Mouse (Mus musculus) lung, embryonic 14.5 days (tissue): ENCODE data around the gene Arpc5. TPM values are rescaled to one million over a fixed set of nuclear protein-coding genes. Genes with fewer than 3 reads are reported as not detected.
A peak's percentile ranks its signal among the peaks of the same experiment; 100 is the strongest.

Experiments used
- ATAC-seq: fragments of 200-750 bp; cut with Nextera tagmentation; 2 replicates; pipeline ENCODE4 v1.8.0; 2017; ENCODE audit warnings: mild to moderate bottlenecking, moderate TSS enrichment, moderate library complexity; ENCODE audit not compliant: insufficient read depth
- DNase-seq: peaks from one replicate; pipeline ENCODE4 v3.0.0-alpha.2; 2015
- H3K27ac ChIP-seq: fragments of 300-500 bp; sonication (generic); 2 replicates; pipeline ENCODE4 v1.5.1; 2014; ENCODE audit warnings: low read depth, mild to moderate bottlenecking, moderate library complexity
- H3K27me3 ChIP-seq: fragments of 300-500 bp; sonication (generic); 2 replicates; pipeline ENCODE4 v1.6.1; 2014; ENCODE audit warnings: low read length, control low read depth; ENCODE audit not compliant: insufficient read depth
- H3K36me3 ChIP-seq: fragments of 300-500 bp; sonication (generic); 2 replicates; pipeline ENCODE4 v1.6.1; 2014; ENCODE audit warnings: control low read depth; ENCODE audit not compliant: insufficient read depth
- H3K4me1 ChIP-seq: fragments of 300-500 bp; sonication (generic); 2 replicates; pipeline ENCODE4 v1.6.1; 2014; ENCODE audit warnings: antibody characterized with exemption, control low read depth; ENCODE audit not compliant: insufficient read depth
- H3K4me2 ChIP-seq: fragments of 300-500 bp; sonication (generic); 2 replicates; pipeline ENCODE4 v1.6.1; 2014; ENCODE audit warnings: mild to moderate bottlenecking
- H3K4me3 ChIP-seq: fragments of 300-500 bp; sonication (generic); 2 replicates; pipeline ENCODE4 v1.5.1; 2014; ENCODE audit warnings: low read depth, low read length
- H3K9ac ChIP-seq: fragments of 300-500 bp; sonication (generic); 2 replicates; pipeline ENCODE4 v1.6.1; 2014
- H3K9me3 ChIP-seq: fragments of 300-500 bp; sonication (generic); 2 replicates; pipeline ENCODE4 v1.6.1; 2016; ENCODE audit warnings: low read depth, low read length, control low read depth
- CTCF ChIP-seq: IDR thresholded peaks from 2 replicates; pipeline ENCODE4 v1.5.1; 2016; ENCODE audit warnings: antibody characterized with exemption, low read depth
- WGBS: fragments of 180-500 bp; shearing (Covaris S2); extraction: QIAGEN DNeasy Blood & Tissue Kit; methylation state at CpG from one replicate; pipeline ENCODE4 v1.1.7; 2014; 5-methylcytosine and 5-hydroxymethylcytosine counted together
- polyA plus RNA-seq: library from polyadenylated mRNA; unstranded; fragments of >200 nt; fragmentation: Nextera tagmentation; extraction: Ambion mirVana; gene quantifications from 2 replicates; pipeline ENCODE4 v1.2.1, GENCODE M21; 2014

Arpc5 gene
- polyA plus RNA-seq, 1 experiment from 2014 or later = 253 TPM

- H3K4me1 ChIP-seq = 0 out of 2 replicates have a peak, but pooled peaks cover 4% of the 10 kb centered on the region
- no peak overlapping the region for H3K27ac ChIP-seq
- DNase-seq = no peak
- no peak overlapping the region for H3K4me3 ChIP-seq
- H3K4me2 ChIP-seq = no peak overlapping the region
- no peaks in the 10 kb centered on the region for H3K9me3 ChIP-seq
- no peak overlapping the region for H3K9ac ChIP-seq
- H3K27me3 ChIP-seq = no peaks in the 10 kb centered on the region
- no peak for TF ChIP-seq CTCF
- 65% methylated on average over 12 of the region's 12 CpGs for WGBS
- no peak for ATAC-seq
- no peaks in the 10 kb centered on the region for H3K36me3 ChIP-seq
These were observed 26.6 kb downstream of the Arpc5 start for GRCm38 (mm10) chr1:152792736-152793494.

- no peak overlapping the region for H3K27ac ChIP-seq
- H3K9ac ChIP-seq = no peak overlapping the region
- no peaks in the 10 kb centered on the region for H3K36me3 ChIP-seq
- H3K27me3 ChIP-seq = no peaks in the 10 kb centered on the region
- no peak for TF ChIP-seq CTCF
- no peak for DNase-seq
- no peak overlapping the region for H3K4me3 ChIP-seq
- H3K9me3 ChIP-seq = no peaks in the 10 kb centered on the region
- whole genome bisulfite sequencing = 73% methylated on average over 6 of the region's 6 CpGs
- no peak for ATAC-seq
- 0 out of 2 replicates have a peak, but pooled peaks cover 4% of the 10 kb centered on the region for H3K4me1 ChIP-seq
- H3K4me2 ChIP-seq = no peak overlapping the region
These were observed 27.3 kb downstream of the Arpc5 start for GRCm38 (mm10) chr1:152793495-152794130.

- Histone ChIP-seq H3K4me1 (0 out of 2 replicates have a peak, but pooled peaks cover 7% of the 10 kb centered on the region), H3K9ac (no peak overlapping the region), H3K27me3 (no peaks in the 10 kb centered on the region), H3K36me3 (no peaks in the 10 kb centered on the region), H3K9me3 (no peaks in the 10 kb centered on the region), H3K27ac (no peak overlapping the region), H3K4me2 (no peak overlapping the region), H3K4me3 (no peak overlapping the region)
- no peak for TF ChIP-seq CTCF
- DNase-seq = no peak
- no peak for ATAC-seq
- WGBS = 47% methylated on average over 8 of the region's 8 CpGs
These were observed 29.4 kb downstream of the Arpc5 start for GRCm38 (mm10) chr1:152795688-152796255.

GRCm38 (mm10) chr1:152796683-152797263, 30.4 kb downstream of the Arpc5 start:
- WGBS = 80% methylated on average over 8 of the region's 8 CpGs
- Histone ChIP-seq H3K27me3 (no peaks in the 10 kb centered on the region), H3K4me1 (0 out of 2 replicates have a peak, but pooled peaks cover 3% of the 10 kb centered on the region), H3K9me3 (no peaks in the 10 kb centered on the region), H3K9ac (no peak overlapping the region), H3K4me3 (no peak overlapping the region), H3K27ac (no peak overlapping the region), H3K36me3 (no peaks in the 10 kb centered on the region), H3K4me2 (no peak overlapping the region)
- DNase-seq = no peak
- TF ChIP-seq CTCF = no peak
- ATAC-seq = no peak

- Histone ChIP-seq H3K4me3 (no peak overlapping the region), H3K36me3 (no peaks in the 10 kb centered on the region), H3K27me3 (no peaks in the 10 kb centered on the region), H3K9ac (no peak overlapping the region), H3K4me1 (0 out of 2 replicates have a peak, but pooled peaks cover 3% of the 10 kb centered on the region), H3K27ac (no peak overlapping the region), H3K9me3 (no peaks in the 10 kb centered on the region), H3K4me2 (no peak overlapping the region)
- no peak for TF ChIP-seq CTCF
- 48% methylated on average over 9 of the region's 9 CpGs for WGBS
- peak; percentile 29; the same call in 1 of the 2 replicates for ATAC-seq
- DNase-seq = peak; percentile 62
These were observed 31.8 kb downstream of the Arpc5 start for GRCm38 (mm10) chr1:152798125-152798524.

- peak; percentile 93 for ATAC-seq
- no peaks in the 10 kb centered on the region for H3K27me3 ChIP-seq
- H3K4me2 ChIP-seq = 0 out of 2 replicates have a peak within 1 kb of the TSS, but pooled peaks have one; percentile 25
- H3K27ac ChIP-seq = no peak within 1 kb of the TSS
- TF ChIP-seq CTCF = no peak
- H3K36me3 ChIP-seq = no peaks in the 10 kb centered on the region
- DNase-seq = peak; percentile 71
- H3K4me1 ChIP-seq = 0 out of 2 replicates have a peak, but pooled peaks cover 3% of the 10 kb centered on the region
- H3K9me3 ChIP-seq = no peaks in the 10 kb centered on the region
- H3K9ac ChIP-seq = no peak within 1 kb of the TSS
- WGBS = 29% methylated on average over 2 of the region's 2 CpGs
- no peak within 1 kb of the TSS for H3K4me3 ChIP-seq
These were observed 33.6 kb downstream of the Arpc5 start, which contains the start of gene Ncf2 for GRCm38 (mm10) chr1:152799897-152800296. Ncf2 (plus strand) TSS chr1:152800194.
